Mouse (Mus musculus) limb, embryonic 11.5 days (tissue): ENCODE measurements around the gene Gm20532. TPM values are rescaled to one million over a fixed set of nuclear protein-coding genes. Genes with fewer than 3 reads are reported as not detected.

ENCODE experiments used
- ATAC-seq: fragments of 200-750 bp; cut with Nextera tagmentation; 2 replicates; pipeline ENCODE4 v1.8.0; 2017; ENCODE audit warnings: low read depth; ENCODE audit not compliant: insufficient number of reproducible peaks, low FRiP score, low TSS enrichment
- DNase-seq: peaks from one replicate; pipeline ENCODE4 v3.0.0-alpha.2; 2015; ENCODE audit warnings: low spot score
- H3K27ac ChIP-seq: fragments of 300-500 bp; sonication (generic); replicated peaks from 2 replicates; pipeline ENCODE4 v1.5.1; 2014; ENCODE audit warnings: low read depth, mild to moderate bottlenecking, low read length
- H3K27me3 ChIP-seq: fragments of 300-500 bp; sonication (generic); 2 replicates; pipeline ENCODE4 v1.6.1; 2014; ENCODE audit warnings: mild to moderate bottlenecking, low read length, mixed read lengths; ENCODE audit not compliant: control insufficient read depth, insufficient read depth
- H3K36me3 ChIP-seq: fragments of 300-500 bp; sonication (generic); 2 replicates; pipeline ENCODE4 v1.6.1; 2014; ENCODE audit warnings: mild to moderate bottlenecking, low read length, moderate library complexity, mixed read lengths; ENCODE audit not compliant: control insufficient read depth, insufficient read depth
- H3K4me1 ChIP-seq: fragments of 300-500 bp; sonication (generic); 2 replicates; pipeline ENCODE4 v1.6.1; 2014; ENCODE audit warnings: low read length, mixed read lengths; ENCODE audit not compliant: control insufficient read depth, insufficient read depth
- H3K4me2 ChIP-seq: fragments of 300-500 bp; sonication (generic); 2 replicates; pipeline ENCODE4 v1.6.1; 2014; ENCODE audit warnings: low read depth, mild to moderate bottlenecking, moderate library complexity; ENCODE audit not compliant: severe bottlenecking
- H3K4me3 ChIP-seq: fragments of 300-500 bp; sonication (generic); 2 replicates; pipeline ENCODE4 v1.5.1; 2014; ENCODE audit warnings: low read depth, low read length
- H3K9ac ChIP-seq: fragments of 300-500 bp; sonication (generic); 2 replicates; pipeline ENCODE4 v1.6.1; 2014; ENCODE audit warnings: mild to moderate bottlenecking, low read length
- H3K9me3 ChIP-seq: fragments of 300-500 bp; sonication (generic); 2 replicates; pipeline ENCODE4 v1.6.1; 2016; ENCODE audit warnings: low read length; ENCODE audit not compliant: control insufficient read depth
- WGBS: fragments of 180-500 bp; shearing (Covaris S2); extraction: QIAGEN DNeasy Blood & Tissue Kit; methylation state at CpG from one replicate; pipeline ENCODE4 v1.1.7; 2014; 5-methylcytosine and 5-hydroxymethylcytosine counted together
- polyA plus RNA-seq: library from polyadenylated mRNA; unstranded; fragments of >200 nt; fragmentation: Nextera tagmentation; extraction: Ambion mirVana; gene quantifications from 2 replicates; pipeline ENCODE4 v1.2.1, GENCODE M21; 2014

Gene Gm20532
- polyA plus RNA-seq, 1 experiment from 2014 or later: not detected

DNA sequence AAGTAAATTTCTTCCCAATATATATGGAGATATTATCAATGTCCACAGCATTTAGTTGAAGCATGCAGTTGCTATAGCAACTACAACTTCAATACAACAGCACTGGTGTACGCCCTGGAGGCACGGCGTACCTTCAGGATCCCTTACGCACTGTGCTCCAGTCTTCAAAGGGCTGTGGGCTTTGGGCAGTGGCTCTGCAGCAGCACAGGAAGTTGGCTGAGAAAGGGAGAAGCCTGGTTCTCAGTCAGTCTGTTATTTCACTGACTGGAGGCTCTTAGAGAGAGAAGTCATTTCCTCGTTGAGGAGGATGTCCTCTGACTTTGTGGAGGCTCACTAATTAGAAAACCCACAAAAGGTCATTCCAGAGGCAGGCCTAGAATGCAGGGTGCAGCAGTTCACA lies 36.5 kb downstream of the Gm20532 start:
- WGBS: 63% methylated on average over 5 of the region's 5 CpGs
- ATAC-seq: no peak
- no peaks in the 10 kb centered on the region for H3K4me1 ChIP-seq

GRCm38 (mm10) chr2:26625419-26625818 lies 39.0 kb downstream of the Gm20532 start:
- no peaks in the 10 kb centered on the region for H3K36me3 ChIP-seq
- no peak overlapping the region for H3K4me3 ChIP-seq
- H3K9ac ChIP-seq: no peak overlapping the region
- H3K4me1 ChIP-seq: peaks cover 13% of the 10 kb centered on the region
- DNase-seq: no peak
- 80% methylated on average over 3 of the region's 3 CpGs for WGBS
- H3K27me3 ChIP-seq: no peaks in the 10 kb centered on the region
- H3K4me2 ChIP-seq: no peak overlapping the region
- no peaks in the 10 kb centered on the region; the same call in 1 of the 2 replicates for H3K9me3 ChIP-seq
- no peak for ATAC-seq
- no peak overlapping the region for H3K27ac ChIP-seq

More for the DNA sequence above, 36.5 kb downstream of the Gm20532 start:
- H3K4me3 ChIP-seq: no peak overlapping the region
- no peak for DNase-seq
- no peaks in the 10 kb centered on the region for H3K36me3 ChIP-seq
- no peak overlapping the region for H3K4me2 ChIP-seq
- no peak overlapping the region for H3K9ac ChIP-seq
- no peak overlapping the region for H3K27ac ChIP-seq
- no peaks in the 10 kb centered on the region for H3K27me3 ChIP-seq
- H3K9me3 ChIP-seq: no peaks in the 10 kb centered on the region; the same call in 1 of the 2 replicates

- H3K4me3 ChIP-seq: no peak overlapping the region
- H3K27me3 ChIP-seq: no peaks in the 10 kb centered on the region
- no peak for DNase-seq
- H3K9me3 ChIP-seq: no peaks in the 10 kb centered on the region; the same call in 1 of the 2 replicates
- WGBS: 79% methylated on average over 3 of the region's 3 CpGs
- ATAC-seq: no peak
- peaks cover 13% of the 10 kb centered on the region for H3K4me1 ChIP-seq
- no peak overlapping the region for H3K4me2 ChIP-seq
- H3K27ac ChIP-seq: no peak overlapping the region
- no peaks in the 10 kb centered on the region for H3K36me3 ChIP-seq
- H3K9ac ChIP-seq: no peak overlapping the region
Observed at GRCm38 (mm10) chr2:26626081-26626480, 39.6 kb downstream of the Gm20532 start.

DNA sequence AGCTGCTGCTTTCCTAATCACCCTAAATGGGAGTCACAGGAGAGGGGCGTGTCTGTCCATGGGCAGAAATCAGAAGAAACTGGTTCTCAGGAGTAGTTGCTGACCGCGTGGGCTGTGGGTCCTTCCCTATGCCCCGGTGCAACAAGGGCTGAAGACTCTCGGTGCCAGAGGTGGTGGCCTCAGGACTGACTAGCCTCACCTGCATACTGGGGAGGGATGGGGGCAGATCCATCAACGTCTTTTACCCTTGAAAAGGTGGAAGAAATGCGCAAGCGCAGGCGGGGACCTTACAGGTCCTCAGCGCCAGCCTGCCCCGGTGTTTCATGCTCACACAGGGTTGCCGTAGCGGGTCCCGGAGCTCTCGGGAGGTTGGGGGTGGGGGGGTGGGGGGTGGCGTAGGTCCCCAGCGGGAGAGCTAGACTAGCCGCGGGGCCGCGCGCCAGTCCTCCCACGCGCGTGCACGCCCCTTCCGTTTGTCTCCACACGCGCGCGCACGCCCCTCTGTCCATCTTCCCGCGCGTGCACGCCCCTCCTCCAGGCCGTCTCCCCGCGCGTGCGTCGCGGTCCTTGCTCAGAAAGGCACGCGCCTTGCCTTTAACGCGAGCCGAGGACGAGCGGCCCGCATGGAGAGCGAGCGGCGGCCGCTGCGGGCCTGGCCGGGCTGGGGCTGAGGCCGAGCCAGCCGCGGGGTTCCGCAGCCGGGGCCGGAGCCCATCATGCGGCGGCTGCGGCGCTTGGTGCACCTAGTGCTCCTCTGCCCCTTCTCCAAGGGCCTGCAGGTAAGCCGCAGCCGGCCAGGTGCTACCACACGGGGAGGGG lies 41.7 kb downstream of the Gm20532 start, which contains the start of gene Fam69b:
Fam69b (plus strand) TSS at position 537 of the 819 bp plus-strand sequence.
- Histone ChIP-seq H3K4me1 (peaks cover 13% of the 10 kb centered on the region), H3K4me2 (peak within 1 kb of the TSS; percentile 93), H3K9ac (peak within 1 kb of the TSS; percentile 94), H3K36me3 (no peaks in the 10 kb centered on the region), H3K4me3 (peak within 1 kb of the TSS; percentile 65), H3K27me3 (no peaks in the 10 kb centered on the region), H3K27ac (0 out of 2 replicates have a peak within 1 kb of the TSS, but pooled peaks have one; percentile 2), H3K9me3 (no peaks in the 10 kb centered on the region; the same call in 1 of the 2 replicates)
- ATAC-seq (peak; percentile 46; the same call in 1 of the 2 replicates), DNase-seq (peak; percentile 88)
- under 1% methylated on average over 60 of the region's 70 CpGs for WGBS

DNA sequence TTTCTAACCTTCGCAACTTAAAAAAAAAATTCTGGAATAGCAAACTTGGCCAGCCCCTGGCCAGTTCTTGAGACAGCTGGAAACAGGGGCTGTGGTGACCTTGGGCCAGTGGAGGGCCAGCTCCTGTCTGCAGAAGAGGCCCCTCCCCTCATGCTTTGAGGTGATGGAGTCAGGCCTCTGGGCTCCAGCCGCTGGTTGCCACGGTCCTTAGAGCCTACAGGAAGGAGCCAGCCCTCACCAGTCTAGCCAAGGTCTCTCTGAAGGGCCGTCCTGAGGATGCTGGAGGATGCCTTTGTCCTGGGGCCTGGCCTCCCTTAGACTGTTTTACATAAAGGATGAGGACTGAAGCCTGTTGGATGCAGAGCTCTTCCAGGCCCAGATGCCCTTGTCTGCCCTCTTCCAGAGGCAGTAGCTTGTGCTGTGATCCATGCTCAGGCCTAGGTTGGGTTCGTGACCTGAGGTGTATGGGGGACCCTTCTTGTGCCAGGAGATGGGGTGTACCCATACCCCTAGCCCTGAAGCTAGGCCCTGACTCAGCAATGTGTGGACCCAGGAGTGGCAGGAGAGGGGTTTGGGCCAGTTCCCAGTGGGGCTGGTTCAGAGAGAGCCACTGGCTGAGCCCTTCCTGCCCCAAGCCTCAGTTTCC lies 42.5 kb downstream of the Gm20532 start:
- H3K4me3 ChIP-seq: peak overlapping the region; percentile 65
- peak overlapping the region; percentile 93 for H3K4me2 ChIP-seq
- H3K36me3 ChIP-seq: no peaks in the 10 kb centered on the region
- no peaks in the 10 kb centered on the region; the same call in 1 of the 2 replicates for H3K9me3 ChIP-seq
- H3K27ac ChIP-seq: 0 out of 2 replicates have a peak overlapping the region, but pooled peaks have one; percentile 2
- peak overlapping the region; percentile 94 for H3K9ac ChIP-seq
- DNase-seq (peak; percentile 64), ATAC-seq (peak; percentile 54)
- WGBS: 18% methylated on average over 5 of the region's 5 CpGs
- peaks cover 13% of the 10 kb centered on the region for H3K4me1 ChIP-seq
- H3K27me3 ChIP-seq: no peaks in the 10 kb centered on the region

DNA sequence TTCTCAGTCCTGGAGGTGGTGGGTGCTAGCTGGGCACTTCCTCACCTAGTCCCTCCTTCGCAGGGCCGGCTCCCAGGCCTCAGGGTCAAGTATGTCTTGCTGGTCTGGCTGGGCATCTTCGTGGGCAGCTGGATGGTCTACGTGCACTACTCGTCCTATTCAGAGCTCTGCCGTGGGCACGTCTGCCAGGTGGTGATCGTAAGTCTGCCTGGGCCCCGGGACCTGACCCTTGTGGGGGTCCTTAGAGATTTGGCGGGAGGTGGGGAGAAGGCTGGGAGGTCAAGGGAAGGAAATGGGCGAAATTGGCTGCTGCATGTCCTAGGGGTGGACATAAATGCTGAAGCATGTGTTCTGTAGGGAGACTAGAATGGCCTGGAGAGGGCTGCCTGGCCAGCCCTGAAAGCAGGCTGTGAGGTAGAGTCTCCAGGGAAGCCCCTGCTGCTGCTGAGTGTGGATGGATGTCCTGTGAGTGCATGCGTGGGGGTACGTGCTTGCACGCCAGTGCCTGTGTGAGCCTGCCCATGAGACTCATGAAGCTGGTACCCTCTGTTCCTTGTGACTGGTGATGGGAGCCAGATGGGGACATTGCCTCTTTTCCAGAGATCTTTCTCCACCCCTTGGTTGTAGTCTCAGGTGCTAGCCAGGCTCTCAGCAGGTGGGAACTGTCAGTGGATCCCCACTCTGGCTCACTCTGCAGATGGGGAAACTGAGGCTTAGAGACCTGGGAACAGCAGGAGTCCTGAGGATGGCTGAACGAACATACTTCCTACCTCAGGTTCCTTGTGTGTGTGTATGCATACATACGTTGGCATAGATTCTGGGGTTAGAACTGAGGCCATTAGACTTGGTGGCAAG lies 46.3 kb downstream of the Gm20532 start:
- Histone ChIP-seq H3K9ac (no peak overlapping the region), H3K27me3 (no peaks in the 10 kb centered on the region), H3K4me3 (no peak overlapping the region), H3K9me3 (no peaks in the 10 kb centered on the region), H3K27ac (no peak overlapping the region), H3K4me2 (no peak overlapping the region), H3K36me3 (peaks cover 11% of the 10 kb centered on the region), H3K4me1 (peaks cover 15% of the 10 kb centered on the region)
- no peak for DNase-seq
- ATAC-seq: no peak
- WGBS: 85% methylated on average over 16 of the region's 16 CpGs

DNA sequence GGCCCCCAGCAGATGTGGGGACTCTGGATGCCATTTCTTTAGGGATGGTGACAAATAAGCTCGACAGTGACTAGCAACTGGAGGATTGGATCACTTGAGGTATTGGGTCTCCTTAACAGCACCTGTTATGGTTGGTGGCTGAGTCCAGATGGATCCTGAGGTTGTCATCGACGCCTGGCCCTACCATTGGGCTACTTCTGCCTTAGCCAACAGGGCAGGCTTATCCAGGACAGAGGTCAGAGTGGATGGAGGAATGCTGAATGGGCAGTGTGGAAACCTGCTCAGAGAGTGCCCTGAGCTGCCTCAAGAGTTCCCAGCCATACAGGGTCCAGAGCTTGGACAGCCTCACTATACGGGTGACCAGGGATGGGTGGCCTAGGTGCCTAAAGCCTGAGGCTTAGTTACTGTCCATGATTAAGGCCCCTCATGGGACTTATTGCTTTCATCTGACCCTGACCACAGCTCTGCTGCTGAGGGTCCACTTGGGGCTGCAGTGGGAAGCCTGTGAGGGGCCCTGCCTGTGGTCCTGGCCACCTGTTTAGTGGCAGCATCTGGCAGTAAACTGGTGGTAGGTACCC lies 47.6 kb downstream of the Gm20532 start:
- Histone ChIP-seq H3K9me3 (no peaks in the 10 kb centered on the region), H3K9ac (no peak overlapping the region), H3K27me3 (no peaks in the 10 kb centered on the region), H3K4me3 (no peak overlapping the region), H3K4me1 (peaks cover 22% of the 10 kb centered on the region), H3K36me3 (peaks cover 23% of the 10 kb centered on the region), H3K4me2 (no peak overlapping the region), H3K27ac (no peak overlapping the region)
- WGBS: 74% methylated on average over 4 of the region's 4 CpGs
- ATAC-seq (no peak), DNase-seq (no peak)
